Mouse (Mus musculus) neural tube, embryonic 15.5 days (tissue): ENCODE results near the gene Olig2. TPM values are rescaled to one million over a fixed set of nuclear protein-coding genes. Genes with fewer than 3 reads are reported as not detected.
"Not testable (repeated sequence)": the region's sequence is repeated elsewhere in the genome, so short reads cannot be mapped to it uniquely, and the experiment has no call there.

Source experiments
- ATAC-seq: fragments of 200-750 bp; cut with Nextera tagmentation; 2 replicates; pipeline ENCODE4 v1.8.0; 2017; ENCODE audit warnings: mild to moderate bottlenecking, moderate TSS enrichment, moderate library complexity; ENCODE audit not compliant: low FRiP score
- H3K27ac ChIP-seq: fragments of 300-500 bp; sonication (generic); replicated peaks from 2 replicates; pipeline ENCODE4 v1.5.1; 2015; ENCODE audit warnings: mild to moderate bottlenecking, inconsistent platforms
- H3K27me3 ChIP-seq: fragments of 300-500 bp; sonication (generic); replicated peaks from 2 replicates; pipeline ENCODE4 v1.6.1; 2015; ENCODE audit warnings: inconsistent platforms
- H3K36me3 ChIP-seq: fragments of 300-500 bp; sonication (generic); 2 replicates; pipeline ENCODE4 v1.6.1; 2015; ENCODE audit warnings: inconsistent platforms
- H3K4me1 ChIP-seq: fragments of 300-500 bp; sonication (generic); 2 replicates; pipeline ENCODE4 v1.6.1; 2015; ENCODE audit warnings: inconsistent platforms
- H3K4me2 ChIP-seq: fragments of 300-500 bp; sonication (generic); 2 replicates; pipeline ENCODE4 v1.6.1; 2015; ENCODE audit warnings: inconsistent platforms, mild to moderate bottlenecking, moderate library complexity
- H3K4me3 ChIP-seq: fragments of 300-500 bp; sonication (generic); replicated peaks from 2 replicates; pipeline ENCODE4 v1.5.1; 2015; ENCODE audit warnings: mild to moderate bottlenecking, inconsistent platforms
- H3K9ac ChIP-seq: fragments of 300-500 bp; sonication (generic); replicated peaks from 2 replicates; pipeline ENCODE4 v1.6.1; 2015; ENCODE audit warnings: mild to moderate bottlenecking, inconsistent platforms
- H3K9me3 ChIP-seq: fragments of 300-500 bp; sonication (generic); replicated peaks from 2 replicates; pipeline ENCODE4 v1.6.1; 2016; ENCODE audit warnings: inconsistent platforms
- WGBS: fragments of 180-500 bp; shearing (Covaris S2); methylation state at CpG from one replicate; pipeline ENCODE4 v1.1.7; 2015; ENCODE audit warnings: mixed read lengths; 5-methylcytosine and 5-hydroxymethylcytosine counted together
- polyA plus RNA-seq: library from polyadenylated mRNA; unstranded; fragments of >200 nt; fragmentation: Nextera tagmentation; extraction: Ambion mirVana; gene quantifications from 2 replicates; pipeline ENCODE4 v1.2.1, GENCODE M21; 2015

Olig2 gene
- polyA plus RNA-seq, 1 experiment from 2014 or later = 9.9 TPM

DNA sequence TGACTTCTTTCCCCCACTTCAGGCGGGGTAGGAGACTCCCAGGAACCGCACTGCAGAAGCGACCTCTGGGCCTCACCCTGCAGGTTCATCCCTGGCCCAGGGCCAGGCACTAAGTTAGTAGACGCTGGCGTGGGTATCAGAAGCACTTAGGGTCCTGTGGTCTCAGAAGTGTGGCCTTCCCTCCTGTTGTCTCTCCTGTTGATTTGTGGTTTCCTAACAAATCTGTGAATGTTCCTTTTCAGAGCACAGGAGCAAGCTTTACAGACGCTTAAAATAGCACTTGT, 2.4 kb downstream of the Olig2 start:
- H3K9me3 ChIP-seq = no peaks in the 10 kb centered on the region
- H3K27me3 ChIP-seq = peaks cover 94% of the 10 kb centered on the region
- no peak overlapping the region for H3K9ac ChIP-seq
- WGBS = under 1% methylated on average over 6 of the region's 6 CpGs
- ATAC-seq = no peak
- H3K4me3 ChIP-seq = peak overlapping the region; percentile 26
- peaks cover 32% of the 10 kb centered on the region for H3K4me1 ChIP-seq
- no peaks in the 10 kb centered on the region for H3K36me3 ChIP-seq
- H3K27ac ChIP-seq = no peak overlapping the region
- H3K4me2 ChIP-seq = no peak overlapping the region; the same call in 1 of the 2 replicates

DNA sequence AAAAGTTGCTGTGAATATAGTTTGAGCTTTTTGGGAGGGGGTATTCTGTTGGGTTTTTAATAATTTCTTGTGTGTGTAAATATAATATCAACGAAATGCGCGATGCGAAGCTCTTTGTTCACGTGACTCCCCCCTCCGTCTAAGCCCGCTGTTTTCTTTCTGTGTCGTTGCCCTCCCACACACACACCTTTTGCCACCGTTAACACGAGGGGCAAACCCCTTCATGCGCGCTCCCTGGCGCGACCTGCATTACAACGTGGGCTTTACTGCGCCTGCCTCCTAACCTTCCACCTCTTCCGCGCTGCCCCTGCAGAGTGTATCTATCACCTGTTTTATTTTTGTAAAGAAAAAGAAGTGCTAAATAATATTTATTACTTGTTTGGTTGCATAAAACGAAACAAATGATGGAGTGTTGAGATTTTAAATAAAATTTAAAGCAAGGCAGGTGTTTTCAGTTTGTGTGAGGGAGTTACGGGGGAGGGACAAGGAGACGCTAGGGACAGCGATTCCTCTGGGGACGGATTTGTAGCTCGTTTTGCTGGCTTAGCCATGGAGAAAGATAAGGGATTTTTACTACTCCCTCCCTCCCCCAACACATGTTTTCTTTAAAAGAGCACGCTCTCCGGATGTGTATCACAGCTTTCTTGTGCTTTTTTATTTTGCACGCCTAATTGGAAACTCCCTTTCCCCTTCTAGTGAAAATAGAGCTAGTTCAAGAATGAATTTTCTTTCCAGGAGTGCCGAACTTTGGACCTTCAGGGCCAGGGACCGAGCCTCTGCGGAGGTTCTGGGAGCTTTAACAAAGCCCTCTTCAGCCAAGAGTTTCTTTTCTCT, 3.2 kb downstream of the Olig2 start:
- peak overlapping the region; percentile 26 for H3K4me3 ChIP-seq
- no peak overlapping the region for H3K9ac ChIP-seq
- 2% methylated on average over 30 of the region's 30 CpGs for WGBS
- no peaks in the 10 kb centered on the region for H3K9me3 ChIP-seq
- no peak overlapping the region for H3K4me2 ChIP-seq
- no peaks in the 10 kb centered on the region for H3K36me3 ChIP-seq
- no peak for ATAC-seq
- H3K27ac ChIP-seq = no peak overlapping the region
- peaks cover 26% of the 10 kb centered on the region for H3K4me1 ChIP-seq
- H3K27me3 ChIP-seq = peaks cover 94% of the 10 kb centered on the region

DNA sequence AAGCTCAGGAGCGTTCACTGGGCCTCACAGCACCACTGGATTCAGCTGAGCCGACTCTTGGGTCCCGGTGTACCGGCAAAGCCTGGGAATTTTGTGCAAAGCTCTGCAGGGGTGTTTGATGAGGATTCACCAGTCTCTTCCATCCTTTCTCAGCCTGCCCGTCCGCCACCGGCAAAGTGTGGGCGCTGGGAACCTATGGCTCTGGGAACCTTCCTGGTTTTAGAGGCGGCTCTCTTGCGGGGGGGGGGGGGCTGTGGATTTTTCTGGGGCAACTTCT, 3.8 kb downstream of the Olig2 start:
- Histone ChIP-seq H3K4me3 (peak overlapping the region; percentile 26; the same call in 1 of the 2 replicates), H3K27me3 (peaks cover 94% of the 10 kb centered on the region), H3K9me3 (no peaks in the 10 kb centered on the region), H3K9ac (no peak overlapping the region), H3K27ac (no peak overlapping the region), H3K4me1 (peaks cover 26% of the 10 kb centered on the region), H3K36me3 (no peaks in the 10 kb centered on the region), H3K4me2 (no peak overlapping the region)
- no peak for ATAC-seq
- under 1% methylated on average over 10 of the region's 10 CpGs for WGBS

DNA sequence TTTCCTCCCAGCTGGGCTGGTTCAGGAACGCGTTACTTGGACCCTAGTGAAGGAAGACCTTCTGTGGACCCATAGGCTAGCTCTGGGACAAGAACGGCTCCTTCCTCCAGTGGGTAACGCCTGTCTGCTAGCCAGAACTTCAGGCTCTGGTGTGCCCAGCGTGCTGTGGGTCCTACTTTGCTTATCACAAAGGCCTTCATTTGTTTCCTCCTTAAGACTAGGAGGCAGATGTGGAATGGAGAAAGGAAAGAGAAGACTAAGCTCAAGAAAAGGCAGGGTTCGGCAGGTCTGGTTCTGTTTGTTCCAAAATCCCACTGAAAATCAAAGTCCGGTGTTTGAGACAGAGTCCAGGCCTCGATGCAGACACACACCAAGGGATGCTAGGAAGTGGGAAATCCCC, 4.4 kb downstream of the Olig2 start:
- H3K9me3 ChIP-seq = no peaks in the 10 kb centered on the region
- 0 out of 2 replicates have a peak overlapping the region, but pooled peaks have one; percentile 17 for H3K4me2 ChIP-seq
- peaks cover 94% of the 10 kb centered on the region for H3K27me3 ChIP-seq
- no peak overlapping the region for H3K9ac ChIP-seq
- H3K36me3 ChIP-seq = no peaks in the 10 kb centered on the region
- 8% methylated on average over 8 of the region's 8 CpGs for WGBS
- peaks cover 26% of the 10 kb centered on the region for H3K4me1 ChIP-seq
- H3K4me3 ChIP-seq = no peak overlapping the region; the same call in 1 of the 2 replicates
- H3K27ac ChIP-seq = no peak overlapping the region
- no peak for ATAC-seq

DNA sequence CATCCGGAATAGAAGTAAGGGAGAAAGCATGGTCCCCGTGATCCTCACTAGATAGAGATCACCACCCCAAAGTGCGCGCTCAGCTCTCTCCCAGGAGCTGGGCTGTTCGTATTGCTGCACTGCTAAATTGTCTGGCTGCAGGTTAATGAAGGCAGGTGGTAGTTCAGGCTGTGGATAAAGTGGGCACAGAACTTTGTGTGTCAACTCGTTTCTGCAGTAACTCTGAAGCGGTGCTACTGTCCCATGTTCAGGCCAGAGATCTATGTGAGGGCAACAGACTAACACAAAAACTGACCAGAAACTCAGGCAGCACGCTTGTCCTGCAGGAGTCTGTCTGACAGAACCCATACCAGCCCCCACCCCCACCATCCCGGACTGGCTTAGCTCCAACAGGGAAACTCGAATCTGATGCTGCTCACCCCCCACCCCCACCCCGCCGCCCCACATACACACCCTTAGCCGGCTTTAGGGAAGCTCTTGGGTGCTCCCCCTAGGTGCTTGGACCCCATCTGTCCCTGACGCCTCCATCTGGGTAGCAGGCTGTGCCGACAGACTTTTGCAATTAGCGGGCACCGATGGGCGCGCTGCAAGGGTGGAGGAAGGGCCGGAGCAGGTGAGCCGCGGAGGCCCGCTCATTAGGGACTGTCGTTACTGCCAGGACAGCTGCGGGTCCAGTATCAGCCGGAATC, 6.7 kb downstream of the Olig2 start:
- H3K4me3 ChIP-seq = no peak overlapping the region
- H3K4me2 ChIP-seq = no peak overlapping the region; the same call in 1 of the 2 replicates
- H3K9ac ChIP-seq = no peak overlapping the region
- H3K9me3 ChIP-seq = no peaks in the 10 kb centered on the region
- no peaks in the 10 kb centered on the region for H3K36me3 ChIP-seq
- H3K27me3 ChIP-seq = peaks cover 94% of the 10 kb centered on the region
- H3K27ac ChIP-seq = no peak overlapping the region
- no peak for ATAC-seq
- H3K4me1 ChIP-seq = peaks cover 9% of the 10 kb centered on the region
- 3% methylated on average over 26 of the region's 26 CpGs for WGBS

DNA sequence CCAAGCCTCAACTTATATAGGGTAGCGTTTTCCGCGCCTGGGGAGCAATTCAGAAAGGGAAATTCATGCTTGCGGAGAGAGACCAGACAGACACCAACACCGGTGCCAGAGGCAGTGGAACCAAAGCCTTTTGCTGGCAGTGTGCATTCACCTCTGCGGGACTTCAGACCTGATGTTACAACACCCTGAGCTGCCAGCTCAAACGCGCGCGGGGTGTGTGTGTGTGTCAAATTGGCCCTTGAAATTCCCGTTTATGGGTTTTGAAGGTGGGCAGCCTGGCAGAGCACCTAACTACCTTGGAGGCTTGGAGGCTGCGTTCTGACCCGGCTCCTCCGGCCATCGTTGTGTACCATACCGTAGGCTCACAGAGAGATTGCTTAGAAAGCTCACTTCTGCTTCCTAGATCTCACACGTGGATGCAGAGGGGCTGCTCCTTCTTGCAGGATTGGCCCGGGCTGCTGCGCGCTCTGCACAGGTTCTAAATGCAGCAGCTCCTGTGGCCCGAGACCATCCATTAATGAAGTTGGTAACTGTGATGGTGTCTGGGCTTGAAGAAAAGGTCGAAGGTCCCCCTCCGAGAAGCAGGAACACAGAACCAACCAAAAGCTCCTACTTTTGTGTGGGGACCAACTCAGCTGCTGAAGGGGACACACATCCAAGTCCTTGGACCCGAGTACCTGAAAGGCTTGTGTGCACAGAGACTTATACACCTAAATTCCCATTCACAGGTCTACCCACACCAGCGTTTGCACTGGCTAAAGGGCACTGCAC, 7.4 kb downstream of the Olig2 start:
- Histone ChIP-seq H3K9me3 (no peaks in the 10 kb centered on the region), H3K27ac (no peak overlapping the region), H3K4me1 (peaks cover 5% of the 10 kb centered on the region), H3K4me2 (no peak overlapping the region; the same call in 1 of the 2 replicates), H3K9ac (no peak overlapping the region), H3K27me3 (peaks cover 94% of the 10 kb centered on the region), H3K36me3 (no peaks in the 10 kb centered on the region), H3K4me3 (no peak overlapping the region)
- ATAC-seq = no peak
- WGBS = 3% methylated on average over 25 of the region's 25 CpGs

DNA sequence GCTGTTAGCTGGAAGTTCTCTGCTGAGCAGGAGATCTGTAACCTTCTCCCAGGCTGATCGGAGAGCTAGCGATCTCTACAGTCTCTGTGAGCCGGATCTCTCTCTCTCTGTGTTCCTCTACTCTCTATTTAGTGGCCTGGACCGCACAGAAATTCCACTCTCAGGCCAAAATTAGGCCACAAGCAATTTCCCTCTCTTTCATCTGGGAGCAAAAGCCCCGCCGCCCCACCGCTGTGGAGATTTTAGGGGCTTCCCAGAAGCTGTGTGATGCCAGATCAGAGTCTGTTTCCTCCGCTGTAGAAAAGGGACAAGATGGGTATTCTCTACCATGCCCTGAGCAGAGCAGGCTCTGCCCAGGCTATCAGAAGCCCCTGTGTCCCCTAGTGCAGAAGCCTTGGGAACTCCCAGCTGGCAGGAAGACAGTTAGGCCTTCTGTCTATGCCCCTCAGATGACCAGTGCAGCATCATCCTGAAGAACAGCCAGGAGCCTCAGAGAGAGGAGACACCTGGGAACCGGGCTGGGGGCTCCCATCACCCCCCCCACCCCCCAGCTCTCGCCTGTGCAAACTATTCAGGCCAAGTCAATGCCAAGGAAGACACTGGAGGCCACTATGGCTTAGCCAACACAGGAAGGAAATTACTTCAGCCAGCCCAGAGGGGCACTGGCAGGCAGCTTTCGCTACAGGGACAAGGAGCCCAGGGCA, 8.1 kb downstream of the Olig2 start:
- no peaks in the 10 kb centered on the region for H3K36me3 ChIP-seq
- no peak overlapping the region for H3K27ac ChIP-seq
- H3K4me1 ChIP-seq = peaks cover 5% of the 10 kb centered on the region
- ATAC-seq = peak; percentile 73; the same call in 1 of the 2 replicates
- no peak overlapping the region for H3K4me2 ChIP-seq
- 12% methylated on average over 11 of the region's 11 CpGs for WGBS
- H3K9me3 ChIP-seq = no peaks in the 10 kb centered on the region
- H3K4me3 ChIP-seq = no peak overlapping the region
- H3K27me3 ChIP-seq = peaks cover 97% of the 10 kb centered on the region
- H3K9ac ChIP-seq = no peak overlapping the region

DNA sequence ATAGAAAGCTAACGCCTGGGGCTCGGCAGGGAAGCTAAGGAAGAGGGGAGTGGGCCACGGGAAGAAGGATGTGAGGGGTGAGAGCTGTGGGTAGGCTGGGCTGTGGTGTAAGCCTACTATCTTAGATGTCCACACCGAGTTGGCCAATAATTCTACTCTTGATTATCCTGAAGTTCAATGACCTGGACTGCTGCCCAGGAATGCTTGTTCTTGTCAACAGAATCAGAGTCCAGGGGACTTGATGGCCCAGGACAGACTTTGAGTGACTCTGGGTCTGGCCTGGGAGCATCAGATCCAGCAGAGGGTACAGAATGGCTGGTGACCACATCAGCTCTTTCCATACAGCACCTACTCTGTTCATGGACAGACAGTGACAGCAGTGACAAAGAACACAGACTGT, 13.8 kb downstream of the Olig2 start:
- ATAC-seq = no peak
- H3K27me3 ChIP-seq = peaks cover 96% of the 10 kb centered on the region
- no peak overlapping the region for H3K4me2 ChIP-seq
- H3K9me3 ChIP-seq = no peaks in the 10 kb centered on the region
- H3K4me1 ChIP-seq = no peaks in the 10 kb centered on the region
- H3K9ac ChIP-seq = no peak overlapping the region
- no peak overlapping the region for H3K27ac ChIP-seq
- WGBS = 65% methylated on average over 4 of the region's 4 CpGs
- no peaks in the 10 kb centered on the region for H3K36me3 ChIP-seq
- H3K4me3 ChIP-seq = no peak overlapping the region

DNA sequence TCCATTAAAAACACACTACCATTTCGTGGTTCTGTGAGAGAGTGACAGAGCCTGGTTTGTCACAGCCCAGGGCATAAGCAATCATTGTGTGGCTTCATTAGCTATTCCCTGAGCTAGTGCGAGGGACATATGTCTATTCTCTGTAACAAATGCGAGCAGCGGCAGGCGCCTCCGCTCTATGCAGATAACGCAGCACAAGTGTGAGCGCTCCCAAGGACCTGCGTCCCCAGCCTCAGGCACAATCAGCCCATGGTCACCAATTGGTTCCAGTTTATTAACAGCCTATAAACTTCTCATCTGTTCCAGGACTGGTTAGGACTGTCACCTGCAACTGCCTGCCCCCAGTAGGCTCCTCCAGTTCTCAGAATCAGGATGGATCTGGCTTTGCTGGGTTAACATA, 21.0 kb downstream of the Olig2 start:
- H3K36me3 ChIP-seq = no peaks in the 10 kb centered on the region
- H3K4me3 ChIP-seq = no peak overlapping the region
- no peak overlapping the region for H3K9ac ChIP-seq
- WGBS = 10% methylated on average over 9 of the region's 9 CpGs
- no peak overlapping the region for H3K27ac ChIP-seq
- H3K4me2 ChIP-seq = no peak overlapping the region
- peaks cover 57% of the 10 kb centered on the region for H3K27me3 ChIP-seq
- no peaks in the 10 kb centered on the region for H3K9me3 ChIP-seq
- no peaks in the 10 kb centered on the region for H3K4me1 ChIP-seq
- ATAC-seq = no peak

DNA sequence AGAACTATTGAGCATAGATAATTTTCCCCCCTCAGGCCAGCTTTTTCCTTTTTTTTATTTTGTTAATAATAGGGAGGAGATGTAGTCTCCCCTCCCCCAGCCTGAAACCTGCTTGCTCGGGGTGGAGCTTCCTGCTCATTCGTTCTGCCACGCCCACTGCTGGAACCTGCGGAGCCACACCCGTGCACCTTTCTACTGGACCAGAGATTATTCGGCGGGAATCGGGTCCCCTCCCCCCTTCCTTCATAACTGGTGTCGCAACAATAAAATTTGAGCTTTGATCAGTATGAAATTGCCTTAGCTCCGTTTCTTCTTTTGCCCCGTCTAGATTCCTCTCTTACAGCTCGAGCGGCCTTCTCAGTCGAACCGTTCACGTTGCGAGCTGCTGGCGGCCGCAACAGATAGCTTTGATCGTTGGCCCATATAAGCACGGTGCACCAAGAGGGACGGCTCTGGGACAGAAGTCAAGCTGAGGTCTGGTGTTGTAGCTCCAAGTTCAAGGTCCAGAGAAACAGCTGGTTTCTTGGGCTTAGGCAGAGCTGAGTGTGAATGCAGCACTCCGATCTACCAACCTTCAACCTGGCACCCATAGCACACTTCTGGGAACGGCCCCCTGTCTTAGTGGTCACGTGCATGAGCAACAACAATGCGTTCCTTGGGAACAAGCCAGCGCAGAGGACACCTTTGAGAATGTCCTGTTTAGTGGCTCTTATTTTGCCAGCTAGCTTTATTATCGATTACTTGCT, 30.3 kb downstream of the Olig2 start:
- WGBS = 7% methylated on average over 18 of the region's 28 CpGs
- H3K4me1 ChIP-seq, H3K9ac ChIP-seq, H3K4me3 ChIP-seq, ATAC-seq, H3K4me2 ChIP-seq, H3K36me3 ChIP-seq, H3K27ac ChIP-seq, H3K9me3 ChIP-seq: not testable (repeated sequence)
- peaks cover 50% of the 10 kb centered on the region for H3K27me3 ChIP-seq

DNA sequence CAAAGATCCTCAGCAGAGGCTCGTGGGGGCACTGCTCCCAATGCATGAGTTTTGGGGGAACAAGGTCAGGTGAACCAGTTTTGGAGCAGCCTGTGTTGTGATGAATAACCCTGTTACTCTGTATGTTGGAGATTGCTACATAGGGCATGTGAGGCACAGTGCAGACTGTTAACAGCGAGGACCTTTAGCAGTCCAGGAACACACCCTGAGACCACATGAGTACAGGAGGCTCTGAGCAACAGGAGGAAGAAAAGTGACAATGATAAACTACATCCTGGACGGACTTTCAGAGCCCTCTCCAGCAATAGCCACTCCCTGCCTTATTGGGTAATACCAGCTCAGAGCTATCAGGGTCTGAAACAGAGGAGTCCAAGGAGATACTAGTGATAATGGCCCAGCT, 33.7 kb downstream of the Olig2 start:
- Histone ChIP-seq H3K27me3 (peaks cover 81% of the 10 kb centered on the region), H3K4me3 (no peak overlapping the region)

More for the DNA sequence above, 33.7 kb downstream of the Olig2 start:
- no peaks in the 10 kb centered on the region for H3K36me3 ChIP-seq
- H3K9ac ChIP-seq = no peak overlapping the region
- WGBS = 61% methylated on average over 3 of the region's 3 CpGs
- no peak overlapping the region for H3K27ac ChIP-seq
- H3K4me1 ChIP-seq = no peaks in the 10 kb centered on the region
- no peak for ATAC-seq
- no peak overlapping the region for H3K4me2 ChIP-seq
- H3K9me3 ChIP-seq = no peaks in the 10 kb centered on the region
